Mouse (Mus musculus) spleen, adult 2 months (tissue): ENCODE measurements at regions not wholly inside any gene's neighbourhood (a gene's known extent, or its start where the extent isn't known, plus 50 kb on each side); places are given as distances from the start of the nearest gene placed in this dataset.

Source experiments
- DNase-seq, 2 experiments: peaks; one replicate each; pipeline versions ENCODE4 v3.0.0 to v3.0.0-alpha.2; 2012 to 2021; ENCODE audit warnings: low spot score in 2 of 2, low read depth in 1 of 2
- H3K27ac ChIP-seq: fragments of 200-500 bp; 2 replicates; pipeline ENCODE4 v1.5.1; 2012; ENCODE audit warnings: low read length, inconsistent platforms; ENCODE audit not compliant: insufficient read depth
- H3K27me3 ChIP-seq: fragments of 200-500 bp; 2 replicates; pipeline ENCODE4 v1.6.1; 2012; ENCODE audit warnings: mild to moderate bottlenecking, moderate library complexity, low read length, inconsistent platforms; ENCODE audit not compliant: control insufficient read depth, insufficient read depth
- H3K36me3 ChIP-seq: fragments of 200-500 bp; 2 replicates; pipeline ENCODE4 v1.6.1; 2012; ENCODE audit warnings: mild to moderate bottlenecking, low read length, inconsistent platforms; ENCODE audit not compliant: control insufficient read depth, insufficient read depth
- H3K4me1 ChIP-seq: fragments of 200-500 bp; 2 replicates; pipeline ENCODE4 v1.6.1; 2011; ENCODE audit warnings: inconsistent platforms; ENCODE audit not compliant: control insufficient read depth, insufficient read depth, insufficient read length
- H3K4me3 ChIP-seq: fragments of 200-500 bp; 2 replicates; pipeline ENCODE4 v1.5.1; 2011; ENCODE audit warnings: mild to moderate bottlenecking, inconsistent platforms; ENCODE audit not compliant: insufficient read depth, insufficient read length; ENCODE audit errors: extremely low read depth
- CTCF ChIP-seq: fragments of 200-500 bp; IDR thresholded peaks from 2 replicates; pipeline ENCODE4 v1.5.1; 2011; ENCODE audit warnings: mild to moderate bottlenecking, inconsistent platforms; ENCODE audit not compliant: insufficient read depth, insufficient read length, insufficient replicate concordance; ENCODE audit errors: extremely low read depth
- POLR2A ChIP-seq: fragments of 200-500 bp; IDR thresholded peaks from 2 replicates; pipeline ENCODE4 v1.6.1; 2011; ENCODE audit warnings: low read depth, low read length, inconsistent platforms
- WGBS: fragments of 180-500 bp; shearing (Covaris S2); methylation state at CpG from one replicate; pipeline ENCODE4 v1.1.7; 2018; 5-methylcytosine and 5-hydroxymethylcytosine counted together

DNA sequence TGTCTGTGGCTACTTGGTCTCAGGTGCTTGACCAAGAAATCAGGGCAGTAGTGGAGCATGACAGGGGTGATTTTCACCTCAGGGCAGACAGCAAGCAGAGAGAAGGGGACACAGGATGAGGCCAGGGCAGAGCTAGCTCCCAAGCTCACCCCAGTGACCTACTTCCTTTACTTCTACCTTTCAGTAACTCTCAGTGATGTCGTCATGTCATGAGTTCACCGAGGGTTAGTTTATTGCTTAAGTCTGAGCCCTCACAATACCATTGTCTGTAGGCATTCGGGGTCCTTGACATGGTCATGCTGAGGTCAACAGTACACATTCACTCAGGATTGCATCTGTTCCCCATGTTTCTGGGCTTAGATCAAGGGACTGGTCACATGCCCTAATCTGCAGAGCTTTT is 108.5 kb downstream of the Cxcl12 start:
- Histone ChIP-seq H3K27ac (no peak overlapping the region), H3K36me3 (no peaks in the 10 kb centered on the region), H3K27me3 (no peaks in the 10 kb centered on the region), H3K4me3 (no peak overlapping the region), H3K4me1 (peaks cover 2% of the 10 kb centered on the region; the same call in 1 of the 2 replicates)
- DNase-seq: no peak
- 68% methylated on average over 3 of the region's 3 CpGs for WGBS
- TF ChIP-seq POLR2A (no peak), CTCF (no peak)

DNA sequence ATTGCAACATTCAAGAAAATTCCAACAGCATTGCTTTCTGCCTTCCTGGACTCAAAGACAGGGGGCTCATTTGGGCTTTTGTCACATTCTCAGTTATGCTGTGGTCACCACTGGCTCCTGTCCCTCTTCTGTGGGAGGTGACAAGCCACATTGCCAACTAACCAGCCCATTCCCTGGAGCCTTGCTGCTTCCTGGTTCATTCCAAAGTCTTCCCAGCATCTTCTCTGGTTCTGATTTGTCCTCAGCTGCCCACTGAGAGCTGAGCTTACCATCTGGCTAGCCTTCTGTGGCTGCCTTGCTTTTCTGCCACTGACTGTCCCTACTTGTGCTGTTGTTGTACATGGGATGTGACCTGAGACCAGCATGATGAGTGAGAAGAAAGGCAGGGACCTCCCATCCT is 111.0 kb downstream of the Cxcl12 start:
- no peak for DNase-seq

DNA sequence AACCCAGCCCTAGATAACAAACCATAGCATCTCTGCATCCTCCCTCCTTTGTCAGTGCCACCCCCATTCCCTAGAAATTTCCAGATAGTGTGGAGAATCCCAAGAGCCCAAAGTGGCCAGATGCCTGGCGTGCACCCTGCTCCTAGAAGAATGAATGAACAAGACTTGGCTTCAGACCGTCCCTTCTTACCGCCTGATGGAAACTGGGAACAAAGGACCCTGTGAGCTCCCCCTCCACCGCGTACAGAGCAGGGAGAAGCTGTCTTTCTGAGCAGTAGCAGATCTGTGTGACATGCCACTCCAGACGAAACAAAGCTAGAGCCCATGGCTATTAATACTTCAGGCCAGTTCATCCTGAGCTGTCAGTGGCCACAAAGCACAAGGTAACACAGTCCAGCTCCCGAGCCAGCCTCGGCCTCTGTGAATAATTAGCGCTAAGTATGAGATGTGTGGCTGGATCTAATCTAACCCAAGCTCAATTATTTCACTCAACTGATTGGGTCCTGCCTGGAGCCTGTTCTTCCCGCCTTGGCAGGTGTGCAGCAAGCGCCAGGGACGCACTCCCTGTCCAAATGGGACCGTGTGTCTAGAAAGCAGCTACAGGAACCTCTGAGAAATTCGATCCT is 111.6 kb downstream of the Cxcl12 start:
- Histone ChIP-seq H3K27ac (no peak overlapping the region), H3K4me3 (no peak overlapping the region), H3K27me3 (no peaks in the 10 kb centered on the region), H3K4me1 (no peaks in the 10 kb centered on the region), H3K36me3 (no peaks in the 10 kb centered on the region)
- TF ChIP-seq CTCF: no peak
- TF ChIP-seq POLR2A: no peak
- WGBS: 86% methylated on average over 14 of the region's 14 CpGs
- DNase-seq: no peak

More for the DNA sequence above, 111.0 kb downstream of the Cxcl12 start:
- Histone ChIP-seq H3K36me3 (no peaks in the 10 kb centered on the region), H3K27ac (no peak overlapping the region), H3K27me3 (no peaks in the 10 kb centered on the region), H3K4me3 (no peak overlapping the region), H3K4me1 (no peaks in the 10 kb centered on the region)
- TF ChIP-seq POLR2A (no peak), CTCF (no peak)

DNA sequence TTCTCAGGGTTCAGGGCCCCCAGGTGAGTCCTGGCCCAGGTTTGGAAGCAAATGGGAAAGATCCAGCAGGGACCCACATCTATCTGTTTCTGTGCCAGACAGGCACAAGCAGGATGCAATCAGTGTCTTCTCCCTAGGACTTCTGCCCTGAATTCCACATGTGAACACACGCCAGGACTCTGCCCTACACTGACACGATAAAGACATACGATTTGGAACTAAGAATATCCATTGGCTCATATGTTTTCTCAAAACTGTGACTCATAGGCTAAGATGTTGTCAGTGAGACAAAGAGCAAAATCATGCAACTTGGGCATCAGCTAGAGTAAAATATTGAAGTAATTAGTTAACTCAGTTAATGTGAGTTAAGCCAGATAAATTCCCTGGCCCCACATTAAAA is 112.6 kb downstream of the Cxcl12 start:
- TF ChIP-seq CTCF (no peak), POLR2A (no peak)

DNA sequence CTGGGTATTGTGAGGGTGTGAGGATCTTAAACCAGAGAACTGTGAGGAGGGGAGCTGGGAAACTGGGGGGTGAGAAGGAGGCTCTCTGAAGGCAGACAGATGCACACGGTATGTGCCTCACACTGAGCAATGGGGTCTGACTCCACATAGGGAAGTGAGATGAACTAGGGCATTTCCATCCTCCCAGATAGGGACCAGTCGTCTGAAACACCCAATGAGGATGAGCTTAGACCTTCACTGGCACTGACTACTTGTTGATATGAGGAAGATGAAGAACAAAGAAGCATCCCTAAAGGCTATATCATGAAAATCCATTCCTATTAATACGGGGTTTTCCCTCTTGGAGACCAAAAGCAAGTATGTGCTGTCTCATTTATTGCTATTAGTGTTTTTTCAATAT is 115.3 kb downstream of the Cxcl12 start:
- no peak for TF ChIP-seq POLR2A
- no peak for TF ChIP-seq CTCF
- Histone ChIP-seq H3K36me3 (no peaks in the 10 kb centered on the region), H3K27me3 (no peaks in the 10 kb centered on the region), H3K4me1 (peaks cover 2% of the 10 kb centered on the region; the same call in 1 of the 2 replicates), H3K4me3 (no peak overlapping the region), H3K27ac (no peak overlapping the region)
- DNase-seq: no peak
- 67% methylated on average over 3 of the region's 3 CpGs for WGBS

More for the DNA sequence above, 112.6 kb downstream of the Cxcl12 start:
- 87% methylated on average over 3 of the region's 3 CpGs for WGBS
- H3K27me3 ChIP-seq: no peaks in the 10 kb centered on the region
- DNase-seq: no peak
- no peak overlapping the region for H3K4me3 ChIP-seq
- no peak overlapping the region for H3K27ac ChIP-seq
- H3K4me1 ChIP-seq: peaks cover 2% of the 10 kb centered on the region; the same call in 1 of the 2 replicates
- H3K36me3 ChIP-seq: no peaks in the 10 kb centered on the region

DNA sequence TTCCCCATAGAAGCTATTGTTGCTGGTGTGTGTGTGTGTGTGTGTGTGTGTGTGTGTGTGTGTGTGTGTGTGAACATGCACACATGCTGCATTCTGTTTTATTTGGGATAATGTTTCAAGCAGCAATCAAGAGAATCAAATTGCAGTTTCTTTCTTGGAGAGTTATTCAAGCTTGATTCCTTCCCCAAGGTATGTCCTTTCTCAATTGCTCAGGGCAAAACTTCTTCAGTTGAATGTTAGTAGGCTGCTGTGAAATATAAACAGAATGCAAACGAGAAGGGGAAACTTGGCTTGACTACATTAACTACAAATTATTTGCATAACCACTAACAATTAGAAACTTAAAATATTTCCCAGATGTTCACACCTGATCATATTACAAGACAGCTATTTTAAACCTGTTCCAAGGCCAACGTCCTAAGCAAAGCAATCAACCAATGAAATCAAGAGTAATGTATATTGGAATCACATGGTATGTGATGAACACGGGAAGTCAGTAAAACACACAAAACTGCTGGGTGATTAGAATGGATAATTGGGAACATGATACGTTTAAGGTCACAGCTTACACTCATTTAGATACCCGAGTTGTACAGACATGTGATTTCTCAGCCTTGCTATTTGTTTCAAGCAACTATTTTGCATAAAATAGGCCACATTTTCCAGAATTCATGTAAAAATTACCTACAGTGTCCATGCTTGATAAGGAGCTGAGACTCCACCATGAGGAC is 116.2 kb downstream of the Cxcl12 start:
- Histone ChIP-seq H3K27ac (no peak overlapping the region), H3K27me3 (no peaks in the 10 kb centered on the region), H3K36me3 (no peaks in the 10 kb centered on the region), H3K4me1 (peaks cover 2% of the 10 kb centered on the region; the same call in 1 of the 2 replicates), H3K4me3 (no peak overlapping the region)
- WGBS: 65% methylated on average over 5 of the region's 5 CpGs
- TF ChIP-seq CTCF (no peak), POLR2A (no peak)
- DNase-seq: no peak

DNA sequence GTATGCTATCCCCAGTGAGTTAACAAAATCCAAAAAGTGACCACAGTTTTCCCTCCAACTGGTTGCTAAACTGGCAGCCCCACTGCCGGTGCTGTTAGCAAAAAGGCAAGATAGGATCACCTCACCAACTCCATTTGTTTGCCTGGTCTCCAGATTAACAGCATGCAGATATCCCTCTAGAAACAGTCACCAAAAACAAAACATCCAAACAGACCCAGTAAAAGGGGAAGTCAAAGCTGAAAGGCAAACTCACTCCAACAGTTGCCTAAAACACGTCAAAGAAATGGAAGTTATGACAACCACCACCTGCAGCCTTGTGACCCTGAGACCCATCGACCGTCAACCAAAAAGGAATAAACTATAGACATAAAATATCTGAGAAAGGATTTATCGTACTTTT is 119.1 kb downstream of the Cxcl12 start:
- no peak for DNase-seq
- Histone ChIP-seq H3K27me3 (no peaks in the 10 kb centered on the region), H3K36me3 (no peaks in the 10 kb centered on the region), H3K4me3 (no peak overlapping the region), H3K27ac (no peak overlapping the region), H3K4me1 (peaks cover 2% of the 10 kb centered on the region; the same call in 1 of the 2 replicates)
- WGBS: 35% methylated on average over 5 of the region's 5 CpGs
- no peak for TF ChIP-seq CTCF
- no peak for TF ChIP-seq POLR2A
